Mouse (Mus musculus) C2C12 (cell line): ENCODE results near the gene Hsd17b2. TPM values are rescaled to one million over a fixed set of nuclear protein-coding genes. Genes with fewer than 3 reads are reported as not detected.

Source experiments
- H3K27me3 ChIP-seq: one replicate; pipeline ENCODE4 v1.6.1; 2011; ENCODE audit not compliant: control insufficient read depth, insufficient read depth, insufficient read length
- H3K36me3 ChIP-seq: one replicate; pipeline ENCODE4 v1.6.1; 2011; ENCODE audit not compliant: control insufficient read depth, insufficient read depth
- H3K4me3 ChIP-seq: one replicate; pipeline ENCODE4 v1.5.1; 2011; ENCODE audit warnings: mild to moderate bottlenecking, control low read depth; ENCODE audit not compliant: poor library complexity, insufficient read depth, severe bottlenecking
- H3K79me2 ChIP-seq: one replicate; pipeline ENCODE4 v1.6.1; 2011; ENCODE audit not compliant: control insufficient read depth, insufficient read depth
- H3K79me3 ChIP-seq: one replicate; pipeline ENCODE4 v1.6.1; 2011; ENCODE audit warnings: low read depth, control low read depth
- H3ac ChIP-seq: one replicate; pipeline ENCODE3; 2011; ENCODE audit warnings: low read depth; ENCODE audit not compliant: control insufficient read depth, insufficient read length
- CEBPB ChIP-seq: IDR thresholded peaks from one replicate; pipeline ENCODE4 v1.6.1; 2011; ENCODE audit warnings: low read depth, mild to moderate bottlenecking, control low read depth, moderate library complexity
- CTCF ChIP-seq: IDR thresholded peaks from one replicate; pipeline ENCODE4 v1.5.1; 2011; ENCODE audit not compliant: control insufficient read depth, insufficient read depth, insufficient read length
- FOSL1 ChIP-seq: IDR thresholded peaks from one replicate; pipeline ENCODE4 v1.8.0; 2011; ENCODE audit warnings: mild to moderate bottlenecking, low read length; ENCODE audit not compliant: poor library complexity, insufficient read depth, severe bottlenecking
- MAX ChIP-seq: IDR thresholded peaks from one replicate; pipeline ENCODE4 v1.6.1; 2011; ENCODE audit warnings: mild to moderate bottlenecking, control low read depth
- MYOD1 ChIP-seq: IDR thresholded peaks from one replicate; pipeline ENCODE4 v1.6.1; 2011; ENCODE audit warnings: low read depth; ENCODE audit not compliant: control insufficient read depth, insufficient read length
- MYOG ChIP-seq: IDR thresholded peaks from one replicate; pipeline ENCODE4 v1.6.1; 2011; ENCODE audit not compliant: control insufficient read depth, insufficient read length; ENCODE audit errors: extremely low read depth
- USF1 ChIP-seq: IDR thresholded peaks from one replicate; pipeline ENCODE4 v1.6.1; 2011; ENCODE audit warnings: low read depth, mild to moderate bottlenecking, control low read depth, moderate library complexity
- polyA plus RNA-seq: library from polyadenylated mRNA; unstranded; fragments of >200 nt; fragmentation: generic; extraction: Trizol; gene quantifications from one replicate; pipeline ENCODE4 v1.2.1, GENCODE M21; 2012; ENCODE audit warnings: missing spikeins

The Hsd17b2 gene
- polyA plus RNA-seq, 1 experiment = not detected

GRCm38 (mm10) chr8:117700699-117701098 is 1.0 kb upstream of the Hsd17b2 start:
- Histone ChIP-seq H3K79me2 (no peaks in the 10 kb centered on the region), H3ac (no peak overlapping the region), H3K79me3 (no peaks in the 10 kb centered on the region), H3K36me3 (no peaks in the 10 kb centered on the region), H3K27me3 (peaks cover 4% of the 10 kb centered on the region), H3K4me3 (no peak overlapping the region)
- TF ChIP-seq MYOG (no peak), CTCF (no peak), CEBPB (no peak), MYOD1 (no peak)

- no peaks in the 10 kb centered on the region for H3K79me3 ChIP-seq
- TF ChIP-seq MYOD1 = no peak
- TF ChIP-seq MYOG = no peak
- no peak for TF ChIP-seq MAX
- TF ChIP-seq USF1 = no peak
- no peak for TF ChIP-seq CTCF
- no peak for TF ChIP-seq FOSL1
- TF ChIP-seq CEBPB = no peak
- no peaks in the 10 kb centered on the region for H3K36me3 ChIP-seq
- no peak overlapping the region for H3ac ChIP-seq
- H3K27me3 ChIP-seq = peaks cover 4% of the 10 kb centered on the region
- no peaks in the 10 kb centered on the region for H3K79me2 ChIP-seq
- H3K4me3 ChIP-seq = no peak overlapping the region
These were observed 458 bp upstream of the Hsd17b2 start for GRCm38 (mm10) chr8:117701246-117701645.

GRCm38 (mm10) chr8:117702701-117703100 is 997 bp downstream of the Hsd17b2 start:
- Histone ChIP-seq H3K79me3 (no peaks in the 10 kb centered on the region), H3K36me3 (no peaks in the 10 kb centered on the region), H3K4me3 (no peak overlapping the region), H3K27me3 (peaks cover 4% of the 10 kb centered on the region), H3K79me2 (no peaks in the 10 kb centered on the region), H3ac (no peak overlapping the region)
- TF ChIP-seq MYOG = no peak
- TF ChIP-seq MYOD1 = no peak
- no peak for TF ChIP-seq MAX
- no peak for TF ChIP-seq CEBPB
- no peak for TF ChIP-seq FOSL1
- TF ChIP-seq CTCF = no peak
- TF ChIP-seq USF1 = no peak

- no peak for TF ChIP-seq USF1
- no peak for TF ChIP-seq CTCF
- no peak for TF ChIP-seq CEBPB
- TF ChIP-seq MYOD1 = no peak
- no peak for TF ChIP-seq MAX
- TF ChIP-seq FOSL1 = no peak
- TF ChIP-seq MYOG = no peak
- Histone ChIP-seq H3K79me3 (no peaks in the 10 kb centered on the region), H3ac (no peak overlapping the region), H3K79me2 (no peaks in the 10 kb centered on the region), H3K4me3 (no peak overlapping the region), H3K36me3 (no peaks in the 10 kb centered on the region), H3K27me3 (peaks cover 4% of the 10 kb centered on the region)
These were observed 4.4 kb downstream of the Hsd17b2 start for GRCm38 (mm10) chr8:117706141-117706540.

GRCm38 (mm10) chr8:117712226-117712625 is 10.5 kb downstream of the Hsd17b2 start:
- no peaks in the 10 kb centered on the region for H3K79me2 ChIP-seq
- no peaks in the 10 kb centered on the region for H3K36me3 ChIP-seq
- no peaks in the 10 kb centered on the region for H3K79me3 ChIP-seq
- H3K27me3 ChIP-seq = no peaks in the 10 kb centered on the region
- no peak overlapping the region for H3ac ChIP-seq
- H3K4me3 ChIP-seq = no peak overlapping the region
- no peak for TF ChIP-seq CEBPB
- no peak for TF ChIP-seq MAX
- TF ChIP-seq MYOG = no peak

GRCm38 (mm10) chr8:117714604-117715003 is 12.9 kb downstream of the Hsd17b2 start:
- Histone ChIP-seq H3K79me3 (no peaks in the 10 kb centered on the region), H3K27me3 (no peaks in the 10 kb centered on the region), H3ac (no peak overlapping the region), H3K36me3 (no peaks in the 10 kb centered on the region), H3K79me2 (no peaks in the 10 kb centered on the region), H3K4me3 (no peak overlapping the region)
- TF ChIP-seq MYOG = no peak
